Mouse (Mus musculus) 3T3-L1 (cell line): ENCODE measurements around the gene Ap5z1.

Experiments
- DNase-seq: peaks from one replicate; pipeline ENCODE4 v3.0.0-alpha.2; 2015; ENCODE audit warnings: low read depth, low spot score

Ap5z1 gene

GRCm38 (mm10) chr5:142463461-142464454, at the start of gene Ap5z1:
Gene Ap5z1, plus strand, starts transcription at chr5:142463944.
- peak; percentile 98 for DNase-seq

DNA sequence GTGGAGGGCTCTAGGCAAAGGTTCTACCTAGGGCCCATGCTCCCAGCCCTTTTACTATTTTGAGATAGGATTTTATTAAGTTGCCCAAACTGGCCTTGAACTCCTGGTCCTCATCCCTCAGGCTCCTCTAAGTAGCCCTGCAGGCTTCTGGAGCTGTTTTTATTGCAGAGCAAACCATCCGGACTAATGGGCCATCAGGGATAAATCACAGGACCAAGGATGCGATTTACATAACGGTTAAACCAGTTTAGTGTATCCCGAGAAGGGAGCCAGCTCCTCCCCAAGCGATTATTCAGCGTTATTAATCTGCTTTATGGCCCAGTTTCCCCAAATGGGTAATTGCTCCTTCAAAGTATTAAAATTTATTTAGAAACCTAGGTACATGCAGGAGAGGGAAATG, 48.3 kb upstream of the Ap5z1 start:
- DNase-seq: no peak

GRCm38 (mm10) chr5:142416070-142416775, 47.5 kb upstream of the Ap5z1 start:
- DNase-seq: no peak

DNA sequence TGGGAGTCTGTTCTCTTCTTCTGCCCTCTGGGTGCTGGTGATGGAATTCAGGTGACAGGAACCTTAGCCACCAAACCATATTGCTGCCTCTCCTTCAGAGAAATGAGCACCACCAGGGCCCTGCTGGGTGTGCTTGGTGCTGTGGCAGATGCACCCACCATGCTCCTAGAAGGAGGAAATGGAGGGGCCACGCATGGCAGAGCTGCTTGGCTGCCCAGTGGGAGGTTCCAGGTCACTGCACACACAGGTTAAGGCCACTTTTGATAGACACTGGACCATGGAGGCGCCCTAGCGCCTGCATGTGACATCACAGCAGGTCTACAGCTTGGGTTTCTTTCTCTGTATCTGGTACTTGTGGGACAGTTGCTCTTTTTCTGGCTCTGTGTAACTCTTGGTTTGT, 46.6 kb upstream of the Ap5z1 start:
- DNase-seq: no peak

- DNase-seq: no peak
These were observed 45.9 kb upstream of the Ap5z1 start for GRCm38 (mm10) chr5:142417876-142418275.

DNA sequence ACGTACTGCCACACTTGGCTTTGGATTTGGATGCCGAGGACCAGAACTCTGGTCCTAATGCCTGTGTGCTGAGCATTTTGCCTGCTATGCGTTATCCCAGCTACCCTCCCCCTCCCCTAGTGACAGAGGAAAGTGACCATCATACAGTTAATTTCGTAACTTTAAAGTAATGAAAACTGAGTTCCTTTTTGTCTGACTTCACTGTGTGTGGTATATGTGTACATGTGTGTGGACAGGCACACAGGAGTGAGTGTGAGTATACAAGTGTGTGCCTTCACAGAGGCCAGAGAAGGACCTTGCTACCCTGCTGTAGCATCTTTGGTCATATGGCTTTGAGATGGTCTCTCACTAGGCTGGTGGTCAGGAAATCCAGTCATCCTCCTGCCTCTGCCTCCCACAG, 45.3 kb upstream of the Ap5z1 start:
- DNase-seq: no peak

- DNase-seq: no peak
These were observed 43.4 kb upstream of the Ap5z1 start for GRCm38 (mm10) chr5:142420317-142420716.

GRCm38 (mm10) chr5:142420920-142421319, 42.8 kb upstream of the Ap5z1 start:
- no peak for DNase-seq

- DNase-seq: no peak
These were observed 41.9 kb upstream of the Ap5z1 start for GRCm38 (mm10) chr5:142421886-142422285.

DNA sequence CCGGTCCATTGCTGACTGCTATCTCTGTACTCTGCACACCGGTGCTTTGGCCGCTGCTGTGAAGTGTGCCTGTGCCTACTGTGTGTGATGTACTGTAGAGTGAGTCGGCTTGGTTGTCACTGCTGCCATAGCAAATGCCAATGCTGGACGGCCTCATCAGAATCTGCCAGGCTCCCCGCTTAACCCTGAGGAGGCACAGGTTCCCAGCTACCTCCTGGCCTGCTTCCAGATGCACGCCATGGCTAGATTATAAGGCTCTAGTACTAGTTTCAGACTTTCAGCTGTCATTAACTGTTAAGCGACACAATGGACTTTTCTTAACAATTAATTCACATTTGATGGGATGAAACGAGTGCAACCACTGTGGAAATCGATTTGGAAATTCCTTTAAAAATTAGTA, 40.6 kb upstream of the Ap5z1 start:
- no peak for DNase-seq

GRCm38 (mm10) chr5:142423701-142424100, 40.0 kb upstream of the Ap5z1 start:
- DNase-seq: no peak

DNA sequence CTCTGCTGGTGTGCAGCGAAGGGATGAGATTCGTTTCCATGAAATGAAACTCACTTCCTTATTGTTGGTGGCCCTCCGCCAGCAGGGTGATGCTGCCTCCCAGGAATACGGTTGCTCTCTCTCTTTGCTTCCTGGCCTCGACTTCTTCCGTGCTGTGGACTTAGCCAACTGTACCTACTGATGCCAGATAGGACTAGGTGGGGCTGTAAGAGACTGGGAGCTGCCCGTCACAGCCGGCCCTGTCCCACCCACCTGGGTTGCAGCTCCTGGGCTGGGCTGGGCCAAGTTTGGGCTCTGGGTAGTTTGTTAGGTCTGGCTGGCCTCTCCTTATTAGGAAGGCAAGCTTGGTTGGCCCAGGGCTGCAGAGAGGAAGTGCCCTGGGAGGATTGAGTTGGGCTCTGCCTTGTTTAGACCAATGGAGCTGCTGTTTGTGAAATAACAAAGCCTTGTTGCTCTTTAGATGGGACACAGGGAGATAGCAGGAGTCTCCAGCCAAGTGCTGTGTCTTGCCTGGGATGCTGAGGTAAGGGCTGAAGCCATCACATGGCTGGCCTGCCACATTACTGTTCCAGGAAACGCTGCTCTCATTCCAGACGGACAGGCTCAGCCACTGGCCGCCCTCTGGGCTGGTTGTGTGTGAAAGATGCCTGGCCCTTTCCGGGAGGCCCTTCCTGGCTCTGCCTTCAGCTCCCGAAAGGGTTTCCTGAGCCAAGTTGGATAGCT, 39.0 kb upstream of the Ap5z1 start:
- peak; percentile 69 for DNase-seq

DNA sequence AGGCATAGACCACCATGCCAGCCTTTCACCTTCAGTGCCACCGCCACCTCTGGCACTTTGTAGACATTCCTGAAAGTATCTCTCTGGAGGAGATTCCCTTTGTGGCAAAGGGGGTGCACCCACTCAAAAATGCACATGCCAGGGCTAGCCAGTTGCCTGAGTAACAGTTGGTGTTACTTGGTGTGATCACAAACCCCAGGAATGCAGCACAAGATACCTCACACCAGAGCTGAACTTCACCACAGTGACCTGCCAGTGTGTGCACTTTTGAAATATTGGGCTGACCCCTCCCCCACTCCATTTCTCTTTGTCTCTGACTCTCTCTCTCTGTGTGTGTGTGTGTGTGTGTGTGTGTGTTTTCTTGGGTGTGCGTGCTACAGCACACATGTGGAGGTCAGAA, 37.3 kb upstream of the Ap5z1 start:
- DNase-seq: peak; percentile 85

GRCm38 (mm10) chr5:142427876-142428275, 35.9 kb upstream of the Ap5z1 start:
- DNase-seq: no peak

- no peak for DNase-seq
These were observed 35.1 kb upstream of the Ap5z1 start for GRCm38 (mm10) chr5:142428691-142429090.

GRCm38 (mm10) chr5:142431029-142431428, 32.7 kb upstream of the Ap5z1 start:
- no peak for DNase-seq

GRCm38 (mm10) chr5:142431811-142432434, 31.8 kb upstream of the Ap5z1 start:
- DNase-seq: peak; percentile 55

DNA sequence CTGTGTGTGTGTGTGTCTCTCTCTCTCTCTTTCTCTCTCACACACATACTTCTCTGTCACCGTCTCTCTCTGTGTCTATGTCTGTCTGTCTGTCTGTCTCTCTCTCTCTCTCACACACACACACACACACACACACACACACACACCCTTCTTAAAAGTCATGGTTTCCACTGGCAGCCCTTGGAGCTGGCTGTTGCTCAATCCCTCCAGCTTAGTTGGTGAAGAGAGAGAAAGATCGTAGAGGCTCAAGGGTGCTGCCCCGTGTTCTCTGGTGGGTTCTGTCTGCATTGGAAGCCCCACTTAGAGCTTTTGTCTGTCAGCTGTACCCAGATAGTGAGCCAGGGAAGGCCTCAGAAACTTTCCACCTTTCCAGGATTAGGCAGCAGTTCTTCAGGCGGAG, 31.0 kb upstream of the Ap5z1 start:
- no peak for DNase-seq

DNA sequence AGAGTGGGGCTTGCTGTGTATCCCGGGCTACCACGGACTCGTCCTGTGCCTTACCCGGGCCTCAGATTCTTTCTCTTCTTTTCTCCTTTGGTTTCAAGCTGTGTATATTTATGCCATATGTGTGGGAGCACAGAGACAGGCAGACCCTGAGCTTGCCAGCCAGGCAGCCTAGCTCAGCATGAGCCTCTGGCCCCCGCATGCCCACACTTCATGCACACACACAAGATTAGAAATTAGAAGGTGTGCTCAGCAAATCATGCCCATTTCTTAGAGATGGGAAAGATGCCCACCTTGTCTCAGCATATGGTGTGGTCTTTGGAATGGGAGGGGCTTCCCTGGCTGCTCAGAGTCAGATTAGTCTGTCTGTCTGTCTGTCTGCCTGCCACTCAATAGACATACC, 29.7 kb upstream of the Ap5z1 start:
- DNase-seq: no peak

GRCm38 (mm10) chr5:142435736-142436135, 28.0 kb upstream of the Ap5z1 start:
- DNase-seq: no peak

- DNase-seq: peak; percentile 64
These were observed 25.3 kb upstream of the Ap5z1 start for GRCm38 (mm10) chr5:142438380-142438938.
